Mouse (Mus musculus): ENCODE measurements around the gene Taok3. TPM values are rescaled to one million over a fixed set of nuclear protein-coding genes. Genes with fewer than 3 reads are reported as not detected.

Gene Taok3
- total RNA-seq, 4 experiments from 2014 or later: 6.1 to 8.4 (median 6.3) TPM

DNA sequence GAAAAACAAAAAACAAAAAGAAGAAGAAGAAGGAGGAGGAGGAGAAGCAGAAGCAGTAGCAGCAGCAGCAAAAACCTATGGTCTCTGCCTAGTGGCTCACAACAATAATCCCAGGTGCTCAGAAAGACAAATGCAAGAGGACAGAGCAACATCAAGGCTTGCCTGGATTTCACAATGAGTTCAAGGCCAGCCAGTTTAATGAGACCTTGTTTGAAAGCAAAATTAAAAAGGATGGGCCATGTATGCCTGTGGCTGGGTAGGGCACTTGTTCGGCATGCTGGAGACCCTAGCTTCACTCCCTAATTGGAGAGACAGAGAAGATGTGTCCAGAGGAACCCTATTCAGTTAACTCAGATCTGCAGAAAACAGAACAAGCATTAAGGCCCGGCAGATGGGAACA is 2.7 kb upstream of the Taok3 start:
- no peak for DNase-seq (ENCODE audit: low spot score)

DNA sequence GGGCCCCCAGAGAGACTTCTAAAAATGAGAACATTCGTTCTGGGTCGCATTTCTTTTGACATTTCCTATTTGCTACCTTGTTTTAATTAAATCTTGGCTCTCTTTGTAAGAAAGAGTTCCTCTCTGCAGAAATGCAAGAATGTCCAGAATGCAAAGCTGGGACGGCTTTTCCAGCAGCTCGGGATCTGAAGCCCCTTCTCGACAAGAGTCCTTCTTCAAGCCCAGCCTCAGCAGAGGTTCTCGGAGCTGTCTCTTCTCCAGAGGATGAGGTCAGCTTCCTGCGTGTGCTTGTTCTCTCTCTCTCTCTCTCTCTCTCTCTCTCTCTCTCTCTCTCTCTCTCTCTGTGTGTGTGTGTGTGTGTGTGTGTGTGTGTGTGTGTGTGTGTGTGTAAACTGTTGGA is 2.2 kb upstream of the Taok3 start:
- DNase-seq (ENCODE audit: low spot score): no peak

GRCm38 (mm10) chr5:117118220-117118619 is 1.7 kb upstream of the Taok3 start:
- DNase-seq (ENCODE audit: low spot score): no peak

- DNase-seq (ENCODE audit: low spot score): no peak
Observed at GRCm38 (mm10) chr5:117118850-117119249, 1.1 kb upstream of the Taok3 start.

GRCm38 (mm10) chr5:117120489-117121466 is 849 bp downstream of the Taok3 start:
- DNase-seq (ENCODE audit: low spot score): no peak

GRCm38 (mm10) chr5:117121657-117122056 is 1.7 kb downstream of the Taok3 start:
- DNase-seq (ENCODE audit: low spot score): no peak

GRCm38 (mm10) chr5:117123102-117123501 is 3.2 kb downstream of the Taok3 start:
- no peak for DNase-seq (ENCODE audit: low spot score)

- DNase-seq (ENCODE audit: low spot score): no peak
Observed at GRCm38 (mm10) chr5:117123840-117124239, 3.9 kb downstream of the Taok3 start.

GRCm38 (mm10) chr5:117125482-117126346 is 5.8 kb downstream of the Taok3 start:
- DNase-seq (ENCODE audit: low spot score): no peak

- DNase-seq (ENCODE audit: low spot score): no peak
Observed at GRCm38 (mm10) chr5:117127051-117127450, 7.1 kb downstream of the Taok3 start.

GRCm38 (mm10) chr5:117130726-117131125 is 10.8 kb downstream of the Taok3 start:
- no peak for DNase-seq (ENCODE audit: low spot score)

DNA sequence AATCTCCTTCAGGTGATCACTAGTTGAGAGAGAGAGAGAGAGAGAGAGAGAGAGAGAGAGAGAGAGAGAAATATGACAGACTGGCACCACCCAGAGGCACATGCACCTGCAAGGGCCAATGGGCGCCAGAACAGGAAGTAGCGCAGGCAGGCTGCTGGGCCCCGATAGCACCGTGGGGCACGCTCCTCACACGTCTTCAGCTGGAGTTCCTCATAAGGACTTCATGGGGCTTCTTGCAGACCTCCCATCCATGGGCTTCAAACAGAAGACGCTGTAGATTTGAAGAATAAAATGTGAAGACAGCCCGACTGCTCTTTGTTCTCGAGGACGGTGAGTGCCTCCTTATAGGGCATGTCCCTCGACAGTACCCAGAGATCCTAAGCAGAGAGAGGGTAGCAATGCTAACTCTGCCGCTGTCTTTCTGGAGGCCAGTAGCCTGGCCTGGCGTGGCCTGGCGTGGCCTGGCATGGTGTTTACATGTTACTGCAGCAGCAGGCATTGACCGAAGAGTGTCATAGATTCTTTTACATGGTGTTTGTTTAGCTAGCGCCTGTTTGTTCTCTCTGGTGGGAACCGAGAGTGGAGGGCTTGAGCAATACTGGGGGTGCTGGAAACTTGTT is 13.6 kb downstream of the Taok3 start:
- DNase-seq (ENCODE audit: low spot score): no peak

DNA sequence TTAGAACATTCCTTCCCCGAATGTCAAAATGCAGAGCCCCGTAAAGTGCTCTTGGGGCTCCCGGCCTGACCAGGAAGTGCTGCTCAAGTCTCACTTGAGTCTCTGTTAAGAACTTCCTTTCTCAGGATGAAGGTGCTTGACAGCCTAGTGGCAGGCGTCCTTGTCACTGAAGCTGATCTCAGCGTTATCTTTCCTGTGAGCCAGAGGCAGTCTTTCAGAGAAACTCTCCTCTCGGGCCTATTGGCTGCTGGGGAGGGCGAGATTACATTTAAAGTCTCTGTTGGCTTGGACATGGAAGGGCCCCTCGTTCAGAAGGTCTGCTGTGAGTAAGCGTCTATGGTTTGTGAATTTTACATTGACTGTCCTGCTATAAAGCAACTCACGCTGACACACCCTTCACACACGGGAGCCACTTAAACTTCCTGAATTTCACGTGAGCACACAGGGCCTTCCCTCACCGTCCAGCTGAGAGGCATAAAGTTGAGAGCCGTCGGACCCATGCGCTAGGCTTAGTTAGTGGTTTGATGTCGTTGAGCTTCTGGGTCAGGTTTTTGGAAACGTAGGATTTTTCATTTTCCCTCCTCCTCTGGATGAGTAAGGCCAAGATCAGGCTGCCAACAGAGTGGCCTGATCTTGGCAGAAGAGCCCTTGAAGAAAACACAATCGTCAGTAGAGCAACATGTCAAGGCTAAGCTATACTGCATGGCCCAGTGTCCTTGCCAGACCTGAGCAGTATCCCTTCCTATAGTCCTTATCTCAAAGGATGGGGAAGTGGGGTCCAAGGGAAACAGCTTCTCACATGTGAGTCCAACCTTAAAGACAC is 14.3 kb downstream of the Taok3 start:
- DNase-seq (ENCODE audit: low spot score): no peak

- DNase-seq (ENCODE audit: low spot score): no peak
Observed at GRCm38 (mm10) chr5:117134889-117135456, 15.0 kb downstream of the Taok3 start.

GRCm38 (mm10) chr5:117135869-117136268 is 15.9 kb downstream of the Taok3 start:
- no peak for DNase-seq (ENCODE audit: low spot score)

DNA sequence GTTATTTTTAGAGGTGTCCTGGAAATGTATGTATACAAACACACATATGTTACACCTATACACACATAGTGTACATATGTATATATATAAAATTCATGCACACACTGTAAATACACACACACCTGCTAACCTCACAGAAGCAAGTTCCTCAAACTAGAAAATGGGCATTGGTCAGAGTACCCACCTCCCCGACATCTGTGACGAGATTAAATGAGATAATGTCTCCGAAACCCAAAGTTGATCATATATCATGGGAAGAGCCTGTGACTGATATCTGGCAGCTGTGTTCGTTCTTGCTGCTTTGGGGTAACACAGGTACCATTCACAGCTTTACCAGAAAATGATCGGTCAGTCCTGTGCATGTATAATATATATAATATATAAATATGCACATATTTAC is 16.6 kb downstream of the Taok3 start:
- no peak for DNase-seq (ENCODE audit: low spot score)

DNA sequence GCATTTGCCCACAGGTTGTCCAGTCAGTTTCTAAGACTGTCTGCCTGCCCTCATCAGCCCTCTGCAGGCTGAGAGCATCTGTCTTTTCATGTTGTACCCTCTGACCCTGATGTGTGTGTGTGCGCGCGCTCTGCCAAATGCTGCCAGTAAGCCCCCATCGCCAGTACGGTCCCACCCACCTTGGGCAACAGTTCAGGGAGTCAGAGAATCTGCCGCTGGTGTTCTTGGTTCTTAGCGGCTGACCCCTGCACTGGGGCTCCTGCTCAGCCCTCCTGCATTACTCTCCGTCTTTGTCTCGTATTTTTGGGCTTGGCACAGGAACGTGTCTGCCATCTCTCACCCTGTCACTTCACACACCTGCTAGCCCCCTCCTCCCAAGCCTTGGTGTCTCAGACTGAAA is 17.1 kb downstream of the Taok3 start:
- DNase-seq (ENCODE audit: low spot score): no peak

- no peak for DNase-seq (ENCODE audit: low spot score)
Observed at GRCm38 (mm10) chr5:117137594-117137993, 17.7 kb downstream of the Taok3 start.

DNA sequence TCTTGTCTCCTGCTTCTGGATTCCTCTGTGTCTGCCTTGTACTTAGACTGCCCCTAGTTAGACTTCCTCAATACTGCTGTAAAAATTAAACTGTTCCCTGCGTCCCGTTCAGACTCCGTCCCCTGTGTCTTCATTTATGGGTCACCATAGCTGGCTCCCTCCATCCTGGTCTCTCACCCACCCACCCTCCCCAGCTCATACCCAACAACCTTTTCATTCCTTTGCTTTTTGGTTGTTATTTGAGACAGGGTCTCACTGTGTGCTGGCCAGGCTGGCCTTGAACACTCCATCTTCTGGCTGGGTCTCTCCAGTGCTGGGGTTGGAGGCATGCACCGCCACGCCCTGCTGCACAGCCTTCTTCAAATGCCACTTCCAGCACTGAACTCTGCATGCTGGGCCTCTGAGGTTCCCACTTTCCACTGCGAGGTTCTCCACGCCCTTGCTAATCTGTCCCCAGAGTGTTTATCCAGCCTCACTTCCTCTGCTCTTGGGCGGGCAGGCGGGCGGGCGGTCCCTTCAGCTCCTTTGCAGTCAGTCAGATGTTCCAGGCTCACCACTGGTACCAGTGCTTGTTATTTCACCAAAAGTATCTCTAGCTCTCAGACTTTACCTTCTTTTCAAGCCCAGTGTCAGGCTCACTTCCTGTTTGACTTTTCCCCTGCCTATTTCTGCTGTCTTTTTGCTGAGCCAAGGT is 18.5 kb downstream of the Taok3 start:
- peak; percentile 80 for DNase-seq (ENCODE audit: low spot score)

DNA sequence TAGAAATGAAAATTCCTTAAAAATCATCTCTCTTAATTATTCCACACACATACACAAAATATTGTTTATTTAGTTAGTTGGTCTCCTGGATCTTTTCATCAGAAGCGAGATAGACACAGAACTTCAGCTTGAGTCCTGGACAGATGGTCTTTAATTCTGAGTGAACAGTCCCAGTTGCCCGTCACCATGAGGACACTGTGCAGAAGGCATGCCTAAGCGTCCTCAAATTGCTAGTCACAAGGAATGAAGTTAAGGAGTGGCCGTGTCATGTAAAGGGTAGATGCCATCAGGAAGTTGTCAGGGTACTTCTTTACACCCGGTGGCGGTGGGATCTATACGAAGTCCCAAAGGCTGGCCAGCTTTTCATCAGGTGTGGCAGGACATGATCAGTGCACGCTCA is 19.9 kb downstream of the Taok3 start:
- DNase-seq (ENCODE audit: low spot score): no peak
